Mouse (Mus musculus): Measurements from ENCODE around the gene Gm3020. TPM values are rescaled to one million over a fixed set of nuclear protein-coding genes. Genes with fewer than 3 reads are reported as not detected.
"Not testable (repeated sequence)": the region's sequence is repeated elsewhere in the genome, so short reads cannot be mapped to it uniquely, and the experiment has no call there.

Gm3020 gene
- polyA plus RNA-seq (2015; fragmentation: Nextera tagmentation; extraction: Ambion mirVana): 0.09 and 0.12 TPM in 2 replicates

- not testable (repeated sequence) for H3K27ac ChIP-seq (ENCODE audit: low read depth, low read length); H3K4me2 ChIP-seq (replicated peaks; ENCODE audit: low read depth); H3K9me3 ChIP-seq (ENCODE audit: control insufficient read depth); H3K27me3 ChIP-seq (replicated peaks; ENCODE audit: control insufficient read depth, insufficient read depth, low read length); H3K9ac ChIP-seq (ENCODE audit: low read depth, low read length); H3K4me3 ChIP-seq (ENCODE audit: low read depth, low read length); H3K36me3 ChIP-seq (ENCODE audit: control insufficient read depth, insufficient read depth); H3K4me1 ChIP-seq (replicated peaks; ENCODE audit: control insufficient read depth, insufficient read depth, low read length); ATAC-seq
- no CpG with 5 or more reads among the region's 32 CpGs for WGBS
These were observed at the start of gene Gm3020 for GRCm38 (mm10) chr14:3651730-3652129. Gene Gm3020 (plus strand): TSS chr14:3652030.

GRCm38 (mm10) chr14:3634212-3634611, 17.6 kb upstream of the Gm3020 start, which contains the start of gene Gm3012:
Gene Gm3012 (plus strand): TSS chr14:3634512.
- not testable (repeated sequence) for H3K9ac ChIP-seq (ENCODE audit: low read depth, low read length); H3K27me3 ChIP-seq (replicated peaks; ENCODE audit: control insufficient read depth, insufficient read depth, low read length); H3K36me3 ChIP-seq (ENCODE audit: control insufficient read depth, insufficient read depth); H3K4me2 ChIP-seq (replicated peaks; ENCODE audit: low read depth); H3K4me3 ChIP-seq (ENCODE audit: low read depth, low read length); H3K27ac ChIP-seq (ENCODE audit: low read depth, low read length); H3K4me1 ChIP-seq (replicated peaks; ENCODE audit: control insufficient read depth, insufficient read depth, low read length); ATAC-seq; H3K9me3 ChIP-seq (ENCODE audit: control insufficient read depth)
- no CpG with 5 or more reads among the region's 2 CpGs for WGBS

DNA sequence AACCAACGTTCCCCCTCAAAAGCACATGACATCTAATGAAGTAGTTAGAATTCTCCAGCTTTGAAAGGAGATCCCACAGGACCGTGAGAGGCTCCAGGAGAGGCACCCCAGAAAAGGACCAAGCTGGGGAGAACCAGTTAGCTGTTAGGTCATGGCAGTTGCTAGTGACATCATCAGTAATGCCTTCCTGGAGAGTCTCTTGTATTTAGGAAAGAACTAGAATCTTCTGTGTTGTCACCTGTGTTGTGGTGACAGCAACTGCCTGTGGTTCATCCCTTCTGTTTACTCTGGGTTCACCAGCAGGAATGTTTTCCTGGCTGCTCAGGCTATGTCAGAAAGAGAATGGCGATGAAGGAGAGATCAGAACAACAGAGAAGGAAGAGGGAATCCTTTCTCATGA, 36.7 kb downstream of the Gm3020 start, which contains the start of gene Gm3043:
TSS of gene Gm3043 (plus strand) at position 301 of the 400 bp plus-strand sequence.
- ATAC-seq; H3K4me2 ChIP-seq (replicated peaks; ENCODE audit: low read depth): not testable (repeated sequence)
- whole genome bisulfite sequencing: no CpG with 5 or more reads among the region's 3 CpGs

More for the DNA sequence above, 36.7 kb downstream of the Gm3020 start, which contains the start of gene Gm3043:
- H3K9me3 ChIP-seq (ENCODE audit: control insufficient read depth); H3K27me3 ChIP-seq (replicated peaks; ENCODE audit: control insufficient read depth, insufficient read depth, low read length); H3K36me3 ChIP-seq (ENCODE audit: control insufficient read depth, insufficient read depth); H3K4me1 ChIP-seq (replicated peaks; ENCODE audit: control insufficient read depth, insufficient read depth, low read length); H3K9ac ChIP-seq (ENCODE audit: low read depth, low read length); H3K4me3 ChIP-seq (ENCODE audit: low read depth, low read length); H3K27ac ChIP-seq (ENCODE audit: low read depth, low read length): not testable (repeated sequence)

Other genes starting within 250 kb of the Gm3020 start
- gene Gm10409, start 239.4 kb upstream of the Gm3020 start, polyA plus RNA-seq (2015; fragmentation: Nextera tagmentation; extraction: Ambion mirVana): 0.09 and 0.12 TPM in 2 replicates
- not detected in 2 replicates for gene Gm3005, start 223.9 kb upstream of the Gm3020 start, polyA plus RNA-seq (2015; fragmentation: Nextera tagmentation; extraction: Ambion mirVana)
- 0.09 TPM in 1 of 2 replicates, not detected in the other for gene Gm10408, start 202.7 kb upstream of the Gm3020 start, polyA plus RNA-seq (2015; fragmentation: Nextera tagmentation; extraction: Ambion mirVana)
- not detected in 2 replicates for gene Gm3012, start 17.5 kb upstream of the Gm3020 start, polyA plus RNA-seq (2015; fragmentation: Nextera tagmentation; extraction: Ambion mirVana)
- gene Gm3043, start 36.8 kb downstream of the Gm3020 start, polyA plus RNA-seq (2015; fragmentation: Nextera tagmentation; extraction: Ambion mirVana): not detected in 2 replicates
- gene Gm3002, start 158.0 kb downstream of the Gm3020 start, polyA plus RNA-seq (2015; fragmentation: Nextera tagmentation; extraction: Ambion mirVana): not detected in 2 replicates
- gene Gm3033, start 194.2 kb downstream of the Gm3020 start, polyA plus RNA-seq (2015; fragmentation: Nextera tagmentation; extraction: Ambion mirVana): 0.12 TPM in 1 of 2 replicates, not detected in the other
- not detected in 2 replicates for gene Gm2916, start 232.1 kb downstream of the Gm3020 start, polyA plus RNA-seq (2015; fragmentation: Nextera tagmentation; extraction: Ambion mirVana)